Mouse (Mus musculus): ENCODE data around the gene Akt1s1. TPM values are rescaled to one million over a fixed set of nuclear protein-coding genes. Genes with fewer than 3 reads are reported as not detected.

Gene Akt1s1
- polyA plus RNA-seq, 1 experiment = 372 TPM

GRCm38 (mm10) chr7:44839491-44840191, 9.2 kb upstream of the Akt1s1 start:
- Histone ChIP-seq H3K9me3 (peaks cover 2% of the 10 kb centered on the region; the same call in 1 of the 2 replicates), H3K36me3 (replicated peaks; ENCODE audit: low read length) (peaks cover 100% of the 10 kb centered on the region), H3K27me3 (replicated peaks) (no peaks in the 10 kb centered on the region), H3K4me3 (replicated peaks) (peak overlapping the region; percentile 72), H3K4me1 (peaks cover 92% of the 10 kb centered on the region)
- TF ChIP-seq FLI1 (IDR thresholded peaks at IDR 0.05; ENCODE audit: low read length) = no peak
- no peak for TF ChIP-seq GATA1 (IDR thresholded peaks at IDR 0.05; ENCODE audit: borderline replicate concordance, low read length)

GRCm38 (mm10) chr7:44840426-44840825, 8.4 kb upstream of the Akt1s1 start:
- TF ChIP-seq GATA1 (IDR thresholded peaks at IDR 0.05; ENCODE audit: borderline replicate concordance, low read length) (no peak), FLI1 (IDR thresholded peaks at IDR 0.05; ENCODE audit: low read length) (no peak)
- Histone ChIP-seq H3K27me3 (replicated peaks) (no peaks in the 10 kb centered on the region), H3K4me3 (replicated peaks) (no peak overlapping the region), H3K4me1 (peaks cover 90% of the 10 kb centered on the region), H3K36me3 (replicated peaks; ENCODE audit: low read length) (peaks cover 100% of the 10 kb centered on the region), H3K9me3 (peaks cover 2% of the 10 kb centered on the region; the same call in 1 of the 2 replicates)

- peaks cover 88% of the 10 kb centered on the region for H3K4me1 ChIP-seq
- peaks cover 100% of the 10 kb centered on the region for H3K36me3 ChIP-seq (replicated peaks; ENCODE audit: low read length)
- no peaks in the 10 kb centered on the region for H3K27me3 ChIP-seq (replicated peaks)
- H3K4me3 ChIP-seq (replicated peaks) = peak overlapping the region; percentile 62
- TF ChIP-seq GATA1 (IDR thresholded peaks at IDR 0.05; ENCODE audit: borderline replicate concordance, low read length) = no peak
- TF ChIP-seq FLI1 (IDR thresholded peaks at IDR 0.05; ENCODE audit: low read length) = no peak
- peaks cover 2% of the 10 kb centered on the region; the same call in 1 of the 2 replicates for H3K9me3 ChIP-seq
Measured at GRCm38 (mm10) chr7:44841825-44842463, 6.8 kb upstream of the Akt1s1 start.

DNA sequence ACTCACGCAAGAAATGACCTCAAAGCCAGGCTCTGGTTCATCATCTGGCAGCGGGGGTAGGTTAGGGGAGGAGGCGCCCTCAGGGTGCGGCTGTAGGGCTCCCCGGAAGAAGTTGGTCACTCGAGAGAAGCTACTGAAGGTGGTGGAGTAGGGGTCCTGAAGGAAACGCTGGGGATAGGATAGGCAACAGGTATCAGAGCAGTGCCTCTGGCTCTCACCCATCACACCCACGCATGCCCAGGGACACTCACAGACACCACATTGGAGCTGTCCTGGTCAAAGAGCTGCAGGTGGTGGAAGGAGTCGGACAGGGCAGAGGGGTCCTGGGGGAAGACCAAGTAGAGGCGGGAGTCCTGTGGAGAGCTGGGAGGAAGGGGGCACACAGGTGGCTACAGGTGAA, 3.8 kb upstream of the Akt1s1 start:
- Histone ChIP-seq H3K4me1 (peaks cover 73% of the 10 kb centered on the region), H3K9me3 (no peaks in the 10 kb centered on the region), H3K36me3 (replicated peaks; ENCODE audit: low read length) (peaks cover 75% of the 10 kb centered on the region), H3K4me3 (replicated peaks) (peak overlapping the region; percentile 50), H3K27me3 (replicated peaks) (no peaks in the 10 kb centered on the region)
- TF ChIP-seq FLI1 (IDR thresholded peaks at IDR 0.05; ENCODE audit: low read length) = no peak
- no peak for TF ChIP-seq GATA1 (IDR thresholded peaks at IDR 0.05; ENCODE audit: borderline replicate concordance, low read length)

DNA sequence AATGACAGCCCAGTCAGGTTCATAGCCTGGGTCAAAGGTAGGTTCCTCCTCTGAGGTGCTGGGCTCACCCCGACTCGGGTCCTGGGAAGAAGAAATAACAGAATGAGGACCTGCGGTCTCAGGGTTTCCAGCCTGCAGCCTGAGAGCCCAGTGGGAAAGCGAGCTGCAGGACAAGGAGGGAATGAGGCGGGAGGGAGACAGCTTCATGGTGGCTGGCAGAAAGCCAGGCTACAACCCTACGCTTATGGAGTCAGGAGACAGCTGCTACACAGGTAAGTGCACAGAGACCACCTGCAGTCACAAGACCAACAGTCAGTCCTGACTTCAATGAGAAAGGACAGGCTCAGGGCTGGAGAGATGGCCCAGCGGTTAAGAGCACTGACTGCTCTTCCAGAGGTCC, 2.0 kb upstream of the Akt1s1 start:
- no peak for TF ChIP-seq GATA1 (IDR thresholded peaks at IDR 0.05; ENCODE audit: borderline replicate concordance, low read length)
- TF ChIP-seq FLI1 (IDR thresholded peaks at IDR 0.05; ENCODE audit: low read length) = no peak
- Histone ChIP-seq H3K9me3 (no peaks in the 10 kb centered on the region), H3K4me1 (peaks cover 72% of the 10 kb centered on the region), H3K27me3 (replicated peaks) (no peaks in the 10 kb centered on the region), H3K4me3 (replicated peaks) (peak overlapping the region; percentile 69), H3K36me3 (replicated peaks; ENCODE audit: low read length) (peaks cover 65% of the 10 kb centered on the region)

- no peak for TF ChIP-seq GATA1 (IDR thresholded peaks at IDR 0.05; ENCODE audit: borderline replicate concordance, low read length)
- no peak for TF ChIP-seq FLI1 (IDR thresholded peaks at IDR 0.05; ENCODE audit: low read length)
- Histone ChIP-seq H3K27me3 (replicated peaks) (no peaks in the 10 kb centered on the region), H3K9me3 (no peaks in the 10 kb centered on the region), H3K4me1 (peaks cover 72% of the 10 kb centered on the region), H3K4me3 (replicated peaks) (peak overlapping the region; percentile 100), H3K36me3 (replicated peaks; ENCODE audit: low read length) (peaks cover 65% of the 10 kb centered on the region)
Measured at GRCm38 (mm10) chr7:44847772-44848171, 1.0 kb upstream of the Akt1s1 start.

DNA sequence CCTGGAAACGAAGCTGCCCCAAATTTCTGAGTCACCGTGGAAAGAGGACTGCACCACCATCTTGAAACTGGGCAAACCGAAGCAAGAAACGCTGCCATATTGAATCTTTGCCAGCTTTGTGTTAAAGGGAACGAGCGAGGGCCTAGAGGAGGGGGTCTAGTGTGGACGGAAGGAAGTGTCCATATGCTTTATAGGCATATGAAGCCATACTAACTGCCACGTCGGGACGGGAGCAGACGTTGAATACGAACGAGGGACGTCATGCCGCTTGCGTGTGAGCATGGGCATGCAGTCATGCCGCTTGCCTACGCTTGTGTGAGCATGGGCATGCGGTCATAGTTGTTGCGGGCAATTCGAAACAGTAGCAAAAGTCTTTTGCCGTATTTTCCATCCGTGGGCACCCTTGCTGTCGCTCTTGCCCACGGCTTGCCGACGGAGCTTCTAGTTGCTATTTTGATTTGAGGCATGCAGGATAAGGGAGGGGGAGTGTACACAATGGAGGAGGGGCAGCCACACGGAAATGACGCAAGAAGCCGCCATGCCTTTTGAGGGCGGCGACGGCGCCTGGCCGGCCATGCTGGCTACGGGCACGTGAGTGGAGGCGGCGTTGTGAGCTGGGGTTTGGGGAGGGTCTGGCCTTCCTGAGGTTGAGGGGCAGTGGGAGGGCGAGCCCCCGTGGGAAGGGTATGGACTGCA, 773 bp downstream of the Akt1s1 start:
- peak overlapping the region; percentile 100 for H3K4me3 ChIP-seq (replicated peaks)
- no peaks in the 10 kb centered on the region for H3K27me3 ChIP-seq (replicated peaks)
- no peaks in the 10 kb centered on the region for H3K9me3 ChIP-seq
- H3K4me1 ChIP-seq = peaks cover 69% of the 10 kb centered on the region
- TF ChIP-seq FLI1 (IDR thresholded peaks at IDR 0.05; ENCODE audit: low read length) (no peak), GATA1 (IDR thresholded peaks at IDR 0.05; ENCODE audit: borderline replicate concordance, low read length) (no peak)
- H3K36me3 ChIP-seq (replicated peaks; ENCODE audit: low read length) = peaks cover 58% of the 10 kb centered on the region

- TF ChIP-seq GATA1 (IDR thresholded peaks at IDR 0.05; ENCODE audit: borderline replicate concordance, low read length) = no peak
- TF ChIP-seq FLI1 (IDR thresholded peaks at IDR 0.05; ENCODE audit: low read length) = no peak; the same call in 1 of the 2 replicates
- H3K36me3 ChIP-seq (replicated peaks; ENCODE audit: low read length) = peaks cover 53% of the 10 kb centered on the region
- no peaks in the 10 kb centered on the region for H3K27me3 ChIP-seq (replicated peaks)
- no peaks in the 10 kb centered on the region for H3K9me3 ChIP-seq
- H3K4me3 ChIP-seq (replicated peaks) = peak overlapping the region; percentile 100
- H3K4me1 ChIP-seq = peaks cover 69% of the 10 kb centered on the region
Measured at GRCm38 (mm10) chr7:44850146-44850545, 1.4 kb downstream of the Akt1s1 start.

- no peaks in the 10 kb centered on the region for H3K9me3 ChIP-seq
- peaks cover 69% of the 10 kb centered on the region for H3K4me1 ChIP-seq
- H3K4me3 ChIP-seq (replicated peaks) = peak overlapping the region; percentile 100
- no peaks in the 10 kb centered on the region for H3K27me3 ChIP-seq (replicated peaks)
- peaks cover 44% of the 10 kb centered on the region for H3K36me3 ChIP-seq (replicated peaks; ENCODE audit: low read length)
- TF ChIP-seq FLI1 (IDR thresholded peaks at IDR 0.05; ENCODE audit: low read length) = no peak
- TF ChIP-seq GATA1 (IDR thresholded peaks at IDR 0.05; ENCODE audit: borderline replicate concordance, low read length) = no peak
Measured at GRCm38 (mm10) chr7:44850789-44851624, 2.2 kb downstream of the Akt1s1 start.

All from megakaryocyte, embryonic 14.5 days (primary cell).